Mouse (Mus musculus) MEL (cell line): ENCODE data around the gene Bcl7c. TPM values are rescaled to one million over a fixed set of nuclear protein-coding genes. Genes with fewer than 3 reads are reported as not detected.
A peak's percentile ranks its signal among the peaks of the same experiment; 100 is the strongest.
"Not testable (repeated sequence)": the region's sequence is repeated elsewhere in the genome, so short reads cannot be mapped to it uniquely, and the experiment has no call there.

Experiments
- DNase-seq: peaks from one replicate; pipeline ENCODE4 v3.0.0; 2011; ENCODE audit warnings: low read depth, low spot score
- H3K27ac ChIP-seq: 2 replicates; pipeline ENCODE4 v1.5.1; 2012; ENCODE audit warnings: low read depth, mild to moderate bottlenecking, control low read depth, low read length, moderate library complexity; ENCODE audit not compliant: control insufficient read depth
- H3K27me3 ChIP-seq, 2 experiments: fragments of 150-350 bp in 1 of 2; sonication (generic) in 1 of 2; 2 replicates each; pipeline ENCODE4 v1.6.1; 2012; ENCODE audit warnings: low read length in 2 of 2, mild to moderate bottlenecking in 2 of 2, improper control_type of control experiment in 1 of 2, moderate library complexity in 1 of 2; ENCODE audit not compliant: insufficient read depth in 2 of 2, control insufficient read depth in 1 of 2
- H3K36me3 ChIP-seq, 2 experiments: 2 replicates each; pipeline ENCODE4 v1.6.1; 2012 to 2014; ENCODE audit warnings: low read length in 2 of 2, improper control_type of control experiment in 1 of 2, inconsistent platforms in 1 of 2, mild to moderate bottlenecking in 1 of 2; ENCODE audit not compliant: insufficient read depth in 2 of 2, control insufficient read depth in 1 of 2
- H3K4me1 ChIP-seq, 2 experiments: fragments of 150-350 bp in 1 of 2; sonication (generic) in 1 of 2; 2 replicates each; pipeline ENCODE4 v1.6.1; 2012; ENCODE audit warnings: low read length in 2 of 2, improper control_type of control experiment in 1 of 2, mild to moderate bottlenecking in 1 of 2; ENCODE audit not compliant: insufficient read depth in 2 of 2, control insufficient read depth in 1 of 2
- H3K4me3 ChIP-seq, 2 experiments: fragments of 150-350 bp in 1 of 2; sonication (generic) in 1 of 2; 2 replicates each; pipeline ENCODE4 v1.5.1; 2012; ENCODE audit warnings: low read depth in 2 of 2, low read length in 2 of 2, mild to moderate bottlenecking in 2 of 2, moderate library complexity in 2 of 2, control low read depth in 1 of 2, improper control_type of control experiment in 1 of 2; ENCODE audit not compliant: control insufficient read depth in 1 of 2, insufficient read depth in 1 of 2
- H3K79me2 ChIP-seq: 2 replicates; pipeline ENCODE4 v1.6.1; 2012; ENCODE audit warnings: mild to moderate bottlenecking, low read length, moderate library complexity; ENCODE audit not compliant: control insufficient read depth, poor library complexity, insufficient read depth
- H3K9ac ChIP-seq: 2 replicates; pipeline ENCODE4 v1.6.1; 2012; ENCODE audit warnings: low read depth, mild to moderate bottlenecking, control low read depth, low read length, moderate library complexity; ENCODE audit not compliant: control insufficient read depth, poor library complexity, severe bottlenecking
- H3K9me3 ChIP-seq: fragments of 150-350 bp; sonication (generic); replicated peaks from 2 replicates; pipeline ENCODE4 v1.6.1; 2012; ENCODE audit warnings: mild to moderate bottlenecking, low read length, improper control_type of control experiment, moderate library complexity; ENCODE audit not compliant: insufficient read depth
- CHD1 ChIP-seq: IDR thresholded peaks from 2 replicates; pipeline ENCODE4 v1.6.1; 2012; ENCODE audit warnings: low read depth, mild to moderate bottlenecking, inconsistent platforms, low read length, improper control_type of control experiment
- CTCF ChIP-seq, 3 experiments: IDR thresholded peaks in 2 of 3; conservative IDR thresholded peaks in 1 of 3; 2 replicates each; pipeline ENCODE4 v1.5.1; 2011 to 2012; ENCODE audit warnings: low read length in 3 of 3, low read depth in 2 of 3, mild to moderate bottlenecking in 2 of 3, improper control_type of control experiment in 1 of 3, inconsistent platforms in 1 of 3, mixed read lengths in 1 of 3, moderate library complexity in 1 of 3; ENCODE audit not compliant: control insufficient read depth in 1 of 3, insufficient read depth in 1 of 3, poor library complexity in 1 of 3, severe bottlenecking in 1 of 3
- ELF1 ChIP-seq: IDR thresholded peaks from 2 replicates; pipeline ENCODE4 v1.6.1; 2014; ENCODE audit warnings: low read depth, mild to moderate bottlenecking, inconsistent platforms, low read length, improper control_type of control experiment, moderate library complexity
- GABPA ChIP-seq: IDR thresholded peaks from 2 replicates; pipeline ENCODE4 v1.6.1; 2012; ENCODE audit warnings: low read depth, mild to moderate bottlenecking, inconsistent platforms, low read length, improper control_type of control experiment, moderate library complexity
- JUND ChIP-seq: IDR thresholded peaks from 2 replicates; pipeline ENCODE4 v1.6.1; 2011; ENCODE audit warnings: low read depth, mild to moderate bottlenecking, improper control_type of control experiment, low read length
- KAT2A ChIP-seq: conservative IDR thresholded peaks from 2 replicates; pipeline ENCODE4 v1.6.1; 2012; ENCODE audit warnings: low read depth, low read length, improper control_type of control experiment, inconsistent platforms
- MAFK ChIP-seq: IDR thresholded peaks from 2 replicates; pipeline ENCODE4 v1.6.1; 2011; ENCODE audit warnings: low read depth, mild to moderate bottlenecking, low read length, improper control_type of control experiment, borderline replicate concordance
- MAX ChIP-seq: IDR thresholded peaks from 2 replicates; pipeline ENCODE4 v1.6.1; 2011; ENCODE audit warnings: low read length, improper control_type of control experiment
- MEF2A ChIP-seq: IDR thresholded peaks from 2 replicates; pipeline ENCODE4 v1.6.1; 2014; ENCODE audit warnings: low read depth, mild to moderate bottlenecking, inconsistent platforms, low read length, improper control_type of control experiment; ENCODE audit not compliant: poor library complexity, insufficient replicate concordance, severe bottlenecking; ENCODE audit errors: extremely low read depth
- MYC ChIP-seq: IDR thresholded peaks from 2 replicates; pipeline ENCODE4 v1.6.1; 2011; ENCODE audit warnings: low read depth, mild to moderate bottlenecking, low read length, improper control_type of control experiment, moderate library complexity
- NRF1 ChIP-seq: IDR thresholded peaks from 2 replicates; pipeline ENCODE4 v1.6.1; 2014; ENCODE audit warnings: low read depth, mild to moderate bottlenecking, inconsistent platforms, low read length, improper control_type of control experiment, moderate library complexity; ENCODE audit not compliant: poor library complexity, insufficient read depth, severe bottlenecking
- POLR2AphosphoS2 ChIP-seq: IDR thresholded peaks from 2 replicates; pipeline ENCODE4 v1.6.1; 2011; ENCODE audit warnings: low read length, improper control_type of control experiment
- SIN3A ChIP-seq: IDR thresholded peaks from 2 replicates; pipeline ENCODE4 v1.6.1; 2012; ENCODE audit warnings: low read length, improper control_type of control experiment, inconsistent platforms
- TBP ChIP-seq: IDR thresholded peaks from 2 replicates; pipeline ENCODE4 v1.8.0; 2011; ENCODE audit warnings: low read depth, low read length, improper control_type of control experiment
- TCF12 ChIP-seq: IDR thresholded peaks from 2 replicates; pipeline ENCODE4 v1.6.1; 2014; ENCODE audit warnings: low read depth, mild to moderate bottlenecking, inconsistent platforms, low read length, improper control_type of control experiment, moderate library complexity
- UBTF ChIP-seq: IDR thresholded peaks from 2 replicates; pipeline ENCODE4 v1.6.1; 2012; ENCODE audit warnings: low read depth, mild to moderate bottlenecking, inconsistent platforms, low read length, improper control_type of control experiment, moderate library complexity, borderline replicate concordance; ENCODE audit not compliant: insufficient read depth
- ZC3H11A ChIP-seq: IDR thresholded peaks from 2 replicates; pipeline ENCODE4 v1.6.1; 2012; ENCODE audit warnings: low read depth, mild to moderate bottlenecking, inconsistent platforms, low read length, improper control_type of control experiment
- polyA plus RNA-seq, 2 experiments: library from polyadenylated mRNA; stranded (reverse) in 1 of 2; unstranded in 1 of 2; fragments of >175 nt in 1 of 2; fragments of >200 nt in 1 of 2; gene quantifications; 2 replicates each; pipeline versions ENCODE4 v1.2.1 to v1.2.4; 2012; ENCODE audit warnings: low replicate concordance in 2 of 2, low read depth in 1 of 2; ENCODE audit not compliant: insufficient read length in 2 of 2, insufficient read depth in 1 of 2, missing spikeins in 1 of 2
- total RNA-seq: library from RNA; depleted of rRNA; stranded (reverse); fragments of 300-350 nt; gene quantifications from 2 replicates; pipeline ENCODE4 v1.2.3, GENCODE M21; 2012

Bcl7c gene
- total and polyA plus RNA-seq, 3 experiments, result 72.4 to 98.4 TPM; not detected in 1

DNA sequence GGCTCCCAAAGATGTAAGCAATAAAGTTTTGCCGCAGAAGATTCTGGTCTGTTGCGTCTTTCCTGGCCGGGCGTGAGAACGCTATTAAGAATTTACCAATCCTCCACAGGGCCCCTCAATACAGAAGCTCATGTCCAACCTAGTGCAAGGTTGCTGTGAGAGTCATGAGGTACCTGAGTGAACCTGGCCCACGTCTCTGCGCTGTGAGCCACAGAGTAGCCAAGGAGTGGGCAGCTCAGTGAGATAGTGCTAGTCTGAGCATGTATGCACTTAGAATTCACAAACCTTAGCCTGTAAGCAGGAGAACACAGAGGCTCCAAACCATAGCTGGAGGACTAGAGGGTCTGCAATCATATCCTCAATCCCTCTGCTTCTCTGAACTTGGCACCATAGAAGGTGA, 82.7 kb downstream of the Bcl7c start:
- peaks cover 0 to 14% of the 10 kb centered on the region in 2 experiments; a peak in 3 of 4 replicates for H3K4me1 ChIP-seq
- no peak for DNase-seq
- H3K9ac ChIP-seq, result no peak overlapping the region
- TF ChIP-seq KAT2A (no peak), ZC3H11A (no peak), NRF1 (no peak), MYC (no peak), MEF2A (no peak), TBP (no peak), CHD1 (no peak), TCF12 (no peak), POLR2AphosphoS2 (no peak), MAX (no peak), GABPA (no peak), UBTF (no peak), SIN3A (no peak), ELF1 (no peak)
- peaks cover 0 to 11% of the 10 kb centered on the region in 2 experiments; a peak in 2 of 4 replicates for H3K36me3 ChIP-seq
- no peaks in the 10 kb centered on the region for H3K27me3 ChIP-seq
- no peaks in the 10 kb centered on the region for H3K9me3 ChIP-seq
- peak overlapping the region; percentile 33; the same call in 1 of the 2 replicates for H3K27ac ChIP-seq
- H3K4me3 ChIP-seq, result no peak overlapping the region
- no peaks in the 10 kb centered on the region for H3K79me2 ChIP-seq

DNA sequence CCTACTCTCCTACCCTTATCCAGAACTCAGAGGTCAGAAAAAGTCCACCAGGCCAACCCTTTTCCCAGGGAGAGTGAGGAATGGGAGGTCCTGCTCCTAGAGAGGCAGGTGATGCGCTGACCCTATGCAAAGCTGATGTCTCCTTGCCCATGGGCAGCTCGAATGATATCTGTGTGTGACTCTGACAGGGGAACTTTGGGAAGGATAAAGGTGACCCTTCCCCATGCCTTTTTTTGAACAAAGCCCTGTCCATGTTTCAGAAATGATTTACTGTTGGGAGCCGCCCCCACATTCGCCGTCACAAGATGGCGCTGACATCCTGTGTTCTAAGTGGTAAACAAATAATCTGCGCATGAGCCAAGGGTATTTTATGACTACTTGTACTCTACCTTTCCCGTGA, 90.3 kb downstream of the Bcl7c start:
- peaks cover 0 to 16% of the 10 kb centered on the region in 2 experiments; a peak in 3 of 4 replicates for H3K4me1 ChIP-seq
- DNase-seq, result peak; percentile 50
- not testable (repeated sequence) for H3K36me3 ChIP-seq, H3K9me3 ChIP-seq, H3K27me3 ChIP-seq
- H3K27ac ChIP-seq, result peak overlapping the region; percentile 23; the same call in 1 of the 2 replicates
- H3K79me2 ChIP-seq, result peaks cover 23% of the 10 kb centered on the region
- peak overlapping the region; percentile 47 for H3K9ac ChIP-seq
- peak overlapping the region; percentile 60 to 89 for H3K4me3 ChIP-seq

DNA sequence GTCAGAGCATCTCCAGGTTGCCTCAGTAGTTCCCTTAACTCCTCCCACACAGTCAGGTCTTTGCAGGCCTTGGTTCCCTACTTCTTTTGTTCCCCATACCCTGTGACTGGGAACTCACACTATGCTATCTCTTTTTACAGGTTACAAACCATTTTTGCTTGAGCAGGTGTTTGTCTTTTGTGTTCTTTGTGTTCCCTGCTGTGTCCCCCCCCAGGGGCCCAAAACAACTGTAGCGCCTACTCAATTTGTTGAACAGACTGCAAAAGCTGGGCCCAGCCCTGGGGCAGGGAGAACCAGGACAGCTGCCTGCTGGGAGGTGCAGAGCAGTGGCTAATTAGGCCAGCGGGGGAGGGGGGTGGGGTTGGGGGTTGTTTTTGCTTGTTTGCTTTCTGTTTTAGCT, 90.8 kb downstream of the Bcl7c start:
- Histone ChIP-seq H3K36me3 (peaks cover 0 to 8% of the 10 kb centered on the region in 2 experiments; a peak in 2 of 4 replicates), H3K4me3 (peak overlapping the region; percentile 60 to 89; a peak in 3 of 4 replicates), H3K9me3 (no peaks in the 10 kb centered on the region), H3K9ac (peak overlapping the region; percentile 47), H3K27ac (peak overlapping the region; percentile 32), H3K27me3 (no peaks in the 10 kb centered on the region), H3K79me2 (peaks cover 23% of the 10 kb centered on the region), H3K4me1 (peaks cover 0 to 16% of the 10 kb centered on the region in 2 experiments; a peak in 3 of 4 replicates)
- TF ChIP-seq CHD1 (no peak), MYC (no peak), JUND (no peak), MAFK (no peak), CTCF (IDR thresholded peaks at IDR 0.05 in 2 of 3, conservative IDR thresholded peaks at IDR 0.05 in 1 of 3; ENCODE audit: control insufficient read depth in 1 of 3, insufficient read depth in 1 of 3, low read depth in 2 of 3, low read length in 3 of 3, poor library complexity in 1 of 3, severe bottlenecking in 1 of 3) (no peak), MAX (no peak), POLR2AphosphoS2 (no peak)
- DNase-seq, result peak; percentile 37
